Mouse (Mus musculus) stomach, embryonic 15.5 days (tissue): ENCODE data around the gene Gm20388. TPM values are rescaled to one million over a fixed set of nuclear protein-coding genes. Genes with fewer than 3 reads are reported as not detected.
"Not testable (repeated sequence)": the region's sequence is repeated elsewhere in the genome, so short reads cannot be mapped to it uniquely, and the experiment has no call there.

Source experiments
- ATAC-seq: fragments of 200-750 bp; cut with Nextera tagmentation; 2 replicates; pipeline ENCODE4 v1.8.0; 2017; ENCODE audit warnings: low read depth, moderate number of reproducible peaks, moderate TSS enrichment; ENCODE audit not compliant: insufficient read depth, low FRiP score
- H3K27ac ChIP-seq: fragments of 300-500 bp; sonication (generic); 2 replicates; pipeline ENCODE4 v1.5.1; 2015; ENCODE audit warnings: mild to moderate bottlenecking, inconsistent platforms
- H3K27me3 ChIP-seq: fragments of 300-500 bp; sonication (generic); replicated peaks from 2 replicates; pipeline ENCODE4 v1.6.1; 2015; ENCODE audit warnings: inconsistent platforms
- H3K36me3 ChIP-seq: fragments of 300-500 bp; sonication (generic); 2 replicates; pipeline ENCODE4 v1.6.1; 2015; ENCODE audit warnings: inconsistent platforms
- H3K4me1 ChIP-seq: fragments of 300-500 bp; sonication (generic); 2 replicates; pipeline ENCODE4 v1.6.1; 2015; ENCODE audit warnings: inconsistent platforms
- H3K4me2 ChIP-seq: fragments of 300-500 bp; sonication (generic); 2 replicates; pipeline ENCODE4 v1.6.1; 2015; ENCODE audit warnings: mild to moderate bottlenecking, inconsistent platforms
- H3K4me3 ChIP-seq: fragments of 300-500 bp; sonication (generic); replicated peaks from 2 replicates; pipeline ENCODE4 v1.5.1; 2015; ENCODE audit warnings: inconsistent platforms
- H3K9ac ChIP-seq: fragments of 300-500 bp; sonication (generic); 2 replicates; pipeline ENCODE4 v1.6.1; 2015; ENCODE audit warnings: inconsistent platforms
- H3K9me3 ChIP-seq: fragments of 300-500 bp; sonication (generic); 2 replicates; pipeline ENCODE4 v1.6.1; 2016; ENCODE audit warnings: inconsistent platforms
- WGBS: fragments of 180-500 bp; shearing (Covaris S2); methylation state at CpG from one replicate; pipeline ENCODE4 v1.1.7; 2015; 5-methylcytosine and 5-hydroxymethylcytosine counted together
- polyA plus RNA-seq: library from polyadenylated mRNA; unstranded; fragments of >200 nt; fragmentation: Nextera tagmentation; extraction: Ambion mirVana; gene quantifications from 2 replicates; pipeline ENCODE4 v1.2.1, GENCODE M21; 2015

The Gm20388 gene
- polyA plus RNA-seq, 1 experiment from 2014 or later, result not detected

GRCm38 (mm10) chr8:122632134-122632533 lies 2721.5 kb downstream of the Gm20388 start:
- ATAC-seq, result not testable (repeated sequence)

GRCm38 (mm10) chr8:122633205-122633604 lies 2722.6 kb downstream of the Gm20388 start:
- no peak for ATAC-seq
- Histone ChIP-seq H3K4me3 (no peak overlapping the region), H3K27me3 (peaks cover 10% of the 10 kb centered on the region; the same call in 1 of the 2 replicates), H3K9ac (no peak overlapping the region), H3K36me3 (no peaks in the 10 kb centered on the region), H3K27ac (no peak overlapping the region), H3K9me3 (no peaks in the 10 kb centered on the region), H3K4me2 (no peak overlapping the region), H3K4me1 (peaks cover 19% of the 10 kb centered on the region)
- 96% methylated on average over 14 of the region's 14 CpGs for WGBS

More at GRCm38 (mm10) chr8:122632134-122632533, 2721.5 kb downstream of the Gm20388 start:
- not testable (repeated sequence) for H3K4me2 ChIP-seq, H3K9me3 ChIP-seq, H3K4me3 ChIP-seq, H3K9ac ChIP-seq, H3K36me3 ChIP-seq, H3K27ac ChIP-seq
- H3K27me3 ChIP-seq, result peaks cover 10% of the 10 kb centered on the region; the same call in 1 of the 2 replicates
- WGBS, result 75% methylated on average over 3 of the region's 3 CpGs
- H3K4me1 ChIP-seq, result peaks cover 16% of the 10 kb centered on the region

DNA sequence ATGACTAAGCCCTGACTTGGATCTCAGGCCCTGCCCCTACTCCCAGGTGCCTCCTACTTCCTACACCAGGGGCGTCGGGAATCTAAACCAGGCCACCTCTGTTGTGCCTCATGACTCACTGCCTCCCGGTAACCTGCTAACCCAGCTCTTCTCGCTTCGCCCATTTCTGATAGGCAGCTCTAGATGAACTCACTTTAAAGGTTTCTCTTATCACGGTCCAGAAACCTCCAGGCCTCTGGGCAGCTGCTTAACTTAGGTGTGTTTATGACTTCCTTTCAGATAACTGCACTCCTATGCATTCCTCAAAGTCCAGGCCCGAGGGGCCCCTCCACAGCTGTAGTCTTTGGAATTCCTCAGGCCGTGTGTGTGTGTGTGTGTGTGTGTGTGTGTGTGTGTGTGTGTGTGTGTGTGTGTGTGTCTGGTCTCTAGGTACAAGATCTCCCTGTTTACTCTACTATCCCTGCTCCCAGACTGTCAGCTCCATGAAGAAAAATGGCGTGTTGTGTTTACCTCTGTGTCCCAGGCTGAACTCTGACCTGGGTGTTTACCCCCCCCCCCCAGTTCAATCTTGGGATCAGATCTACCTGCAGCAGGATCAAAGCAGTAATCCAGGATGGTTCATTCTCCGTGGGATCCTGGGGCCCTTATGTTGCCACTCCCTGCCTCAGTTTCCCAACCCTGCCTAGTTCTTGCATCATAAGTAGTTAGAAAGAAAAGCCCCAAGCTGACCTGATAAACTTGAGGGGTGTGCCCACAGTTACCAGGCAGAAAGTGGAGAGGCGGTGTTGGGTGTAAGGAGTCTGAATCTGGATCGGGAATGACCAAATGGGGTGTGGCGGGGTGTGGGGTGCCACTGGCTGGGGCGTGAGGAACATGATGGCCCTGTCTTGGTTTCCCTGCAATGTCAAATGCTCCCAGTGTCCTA lies 2725.5 kb downstream of the Gm20388 start:
- Histone ChIP-seq H3K4me3 (no peak overlapping the region), H3K4me1 (peaks cover 43% of the 10 kb centered on the region), H3K9me3 (no peaks in the 10 kb centered on the region), H3K27me3 (no peaks in the 10 kb centered on the region), H3K4me2 (0 out of 2 replicates have a peak overlapping the region, but pooled peaks have one; percentile 4), H3K27ac (peak overlapping the region; percentile 80), H3K36me3 (no peaks in the 10 kb centered on the region), H3K9ac (no peak overlapping the region)
- ATAC-seq, result peak; percentile 83
- WGBS, result 37% methylated on average over 14 of the region's 14 CpGs

- Histone ChIP-seq H3K27ac (peak overlapping the region; percentile 80), H3K4me1 (peaks cover 48% of the 10 kb centered on the region), H3K36me3 (no peaks in the 10 kb centered on the region), H3K9me3 (no peaks in the 10 kb centered on the region), H3K4me2 (0 out of 2 replicates have a peak overlapping the region, but pooled peaks have one; percentile 4), H3K9ac (no peak overlapping the region), H3K4me3 (no peak overlapping the region), H3K27me3 (no peaks in the 10 kb centered on the region)
- peak; percentile 19; the same call in 1 of the 2 replicates for ATAC-seq
- WGBS, result 40% methylated on average over 9 of the region's 9 CpGs
Measured at GRCm38 (mm10) chr8:122636803-122637175, 2726.1 kb downstream of the Gm20388 start.

DNA sequence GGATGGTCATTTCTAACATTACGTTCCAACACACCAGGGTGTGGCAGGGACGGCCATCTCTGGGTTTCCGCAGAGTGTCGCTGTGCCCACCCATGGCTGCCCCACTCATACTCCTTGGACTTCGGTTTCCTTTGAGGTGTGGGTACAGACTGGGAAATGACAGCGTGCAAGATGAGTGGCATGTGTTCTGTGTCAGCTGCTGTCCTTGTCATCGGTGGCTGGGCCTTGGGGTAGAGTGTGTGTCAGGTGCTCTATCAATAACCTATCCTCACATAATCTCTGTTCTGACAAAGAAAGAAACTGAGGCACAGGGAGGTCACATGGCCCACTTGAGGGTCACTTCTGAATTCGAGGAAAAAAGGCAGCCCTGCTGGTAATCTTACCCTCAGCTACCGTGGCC lies 2726.6 kb downstream of the Gm20388 start:
- Histone ChIP-seq H3K27me3 (no peaks in the 10 kb centered on the region), H3K4me3 (no peak overlapping the region), H3K36me3 (no peaks in the 10 kb centered on the region), H3K9me3 (no peaks in the 10 kb centered on the region), H3K9ac (no peak overlapping the region), H3K27ac (peak overlapping the region; percentile 80), H3K4me1 (peaks cover 53% of the 10 kb centered on the region), H3K4me2 (no peak overlapping the region)
- no peak for ATAC-seq
- 86% methylated on average over 9 of the region's 9 CpGs for WGBS

- no peaks in the 10 kb centered on the region for H3K27me3 ChIP-seq
- no peak overlapping the region for H3K9ac ChIP-seq
- no peaks in the 10 kb centered on the region for H3K36me3 ChIP-seq
- 0 out of 2 replicates have a peak overlapping the region, but pooled peaks have one; percentile 69 for H3K27ac ChIP-seq
- no peak overlapping the region for H3K4me3 ChIP-seq
- WGBS, result 76% methylated on average over 16 of the region's 16 CpGs
- no peak for ATAC-seq
- peaks cover 54% of the 10 kb centered on the region for H3K4me1 ChIP-seq
- no peak overlapping the region for H3K4me2 ChIP-seq
- no peaks in the 10 kb centered on the region for H3K9me3 ChIP-seq
Measured at GRCm38 (mm10) chr8:122638601-122639000, 2728.0 kb downstream of the Gm20388 start.

DNA sequence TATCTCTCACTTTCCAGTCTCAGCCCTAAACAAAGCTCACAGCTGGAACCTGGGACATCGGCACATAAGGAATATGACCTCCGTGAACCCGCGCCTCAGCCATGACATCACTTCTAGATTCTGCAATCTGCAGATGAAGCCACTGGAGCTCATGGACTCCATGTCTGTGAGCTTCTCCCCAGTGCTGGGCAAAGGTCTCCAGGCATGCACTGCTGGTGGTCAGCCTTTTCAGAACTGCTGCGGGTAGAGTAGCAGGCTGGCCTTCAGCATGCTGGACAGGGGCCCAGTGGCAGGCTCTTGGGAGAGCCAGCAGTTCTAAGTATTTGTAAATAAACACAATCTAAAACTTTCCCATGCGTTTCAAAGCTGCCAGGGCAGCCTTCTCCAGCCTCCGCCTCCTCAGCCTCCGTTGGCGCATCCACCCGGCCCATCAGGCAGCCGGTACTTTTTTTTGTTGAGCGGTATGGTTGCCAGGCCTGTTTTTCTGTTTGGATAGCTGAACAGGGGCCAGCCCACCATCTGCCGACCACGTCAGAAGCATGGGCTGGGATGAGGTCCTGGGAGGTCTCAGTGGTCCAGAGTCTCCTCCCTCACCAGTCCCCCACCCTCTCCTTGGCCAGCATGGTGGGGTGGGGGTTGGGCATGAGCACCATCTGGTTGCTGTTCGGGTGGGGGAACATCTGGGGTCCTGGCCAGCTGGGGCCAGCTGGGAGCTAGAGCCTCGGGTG lies 2729.0 kb downstream of the Gm20388 start:
- H3K4me2 ChIP-seq, result no peak overlapping the region; the same call in none of the 2 replicates
- peak; percentile 19; the same call in 1 of the 2 replicates for ATAC-seq
- peaks cover 54% of the 10 kb centered on the region for H3K4me1 ChIP-seq
- peak overlapping the region; percentile 69 for H3K27ac ChIP-seq
- 27% methylated on average over 16 of the region's 16 CpGs for WGBS
- no peaks in the 10 kb centered on the region for H3K27me3 ChIP-seq
- no peaks in the 10 kb centered on the region for H3K36me3 ChIP-seq
- H3K4me3 ChIP-seq, result no peak overlapping the region
- H3K9me3 ChIP-seq, result no peaks in the 10 kb centered on the region
- no peak overlapping the region for H3K9ac ChIP-seq

DNA sequence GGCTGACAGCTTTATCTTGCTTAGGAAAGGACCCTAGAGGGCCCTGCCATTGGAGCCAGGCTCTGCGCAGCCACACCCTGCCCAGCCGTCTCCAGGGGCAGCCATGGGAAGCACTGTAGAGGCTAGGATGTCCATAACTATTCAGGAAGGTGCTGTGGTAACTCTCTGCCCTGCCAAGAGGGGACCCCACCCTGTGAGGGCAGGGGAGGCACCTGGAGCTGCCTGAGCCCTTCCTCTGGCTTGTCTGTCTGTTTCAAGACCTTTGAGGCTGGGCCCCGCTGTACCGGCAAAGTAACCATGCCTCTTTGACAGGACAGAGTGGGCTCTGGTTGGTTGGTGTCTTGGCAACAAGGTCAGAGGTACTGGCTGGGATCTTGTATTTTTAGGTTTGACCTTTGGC lies 2730.2 kb downstream of the Gm20388 start:
- H3K4me3 ChIP-seq, result no peak overlapping the region
- 86% methylated on average over 4 of the region's 4 CpGs for WGBS
- H3K9me3 ChIP-seq, result no peaks in the 10 kb centered on the region
- no peaks in the 10 kb centered on the region for H3K27me3 ChIP-seq
- H3K36me3 ChIP-seq, result no peaks in the 10 kb centered on the region
- no peak overlapping the region for H3K9ac ChIP-seq
- H3K4me1 ChIP-seq, result peaks cover 48% of the 10 kb centered on the region
- no peak for ATAC-seq
- H3K27ac ChIP-seq, result no peak overlapping the region
- no peak overlapping the region for H3K4me2 ChIP-seq

- H3K27me3 ChIP-seq, result no peaks in the 10 kb centered on the region
- no peak overlapping the region for H3K27ac ChIP-seq
- no peak overlapping the region for H3K4me2 ChIP-seq
- H3K36me3 ChIP-seq, result no peaks in the 10 kb centered on the region
- no peak overlapping the region for H3K4me3 ChIP-seq
- peaks cover 46% of the 10 kb centered on the region for H3K4me1 ChIP-seq
- WGBS, result 73% methylated on average over 15 of the region's 15 CpGs
- no peaks in the 10 kb centered on the region for H3K9me3 ChIP-seq
- no peak for ATAC-seq
- no peak overlapping the region for H3K9ac ChIP-seq
Measured at GRCm38 (mm10) chr8:122641406-122641805, 2730.8 kb downstream of the Gm20388 start.

DNA sequence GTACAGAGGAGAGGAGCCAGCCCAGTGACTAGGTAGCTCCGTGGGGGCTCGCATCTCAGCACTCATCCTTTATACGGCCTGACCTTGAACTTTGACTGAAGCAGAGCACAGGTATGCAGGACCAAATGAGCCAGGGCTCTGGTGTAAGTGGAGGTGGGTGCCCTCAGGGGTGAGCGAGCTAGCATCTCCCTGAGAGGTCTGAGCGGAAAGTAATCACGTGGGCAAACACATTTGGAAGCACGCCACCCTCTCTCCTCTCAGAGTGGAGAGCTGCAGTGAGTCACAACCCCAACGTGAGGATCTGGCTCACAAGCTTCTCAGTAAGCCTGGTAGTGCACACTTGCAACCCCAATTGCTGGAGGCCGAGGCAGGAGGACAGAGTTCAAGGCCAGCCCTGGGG lies 2731.4 kb downstream of the Gm20388 start:
- Histone ChIP-seq H3K36me3 (no peaks in the 10 kb centered on the region), H3K9me3 (no peaks in the 10 kb centered on the region), H3K4me2 (no peak overlapping the region), H3K4me3 (no peak overlapping the region), H3K9ac (no peak overlapping the region), H3K27me3 (no peaks in the 10 kb centered on the region), H3K4me1 (peaks cover 39% of the 10 kb centered on the region), H3K27ac (0 out of 2 replicates have a peak overlapping the region, but pooled peaks have one; percentile 4)
- ATAC-seq, result no peak
- 57% methylated on average over 9 of the region's 9 CpGs for WGBS

GRCm38 (mm10) chr8:122644175-122644954 lies 2733.7 kb downstream of the Gm20388 start:
- no peaks in the 10 kb centered on the region for H3K9me3 ChIP-seq
- ATAC-seq, result no peak
- H3K4me1 ChIP-seq, result peaks cover 25% of the 10 kb centered on the region
- H3K27ac ChIP-seq, result no peak overlapping the region
- no peaks in the 10 kb centered on the region for H3K27me3 ChIP-seq
- no peak overlapping the region for H3K4me3 ChIP-seq
- no peaks in the 10 kb centered on the region for H3K36me3 ChIP-seq
- no peak overlapping the region for H3K9ac ChIP-seq
- no peak overlapping the region for H3K4me2 ChIP-seq
- 72% methylated on average over 6 of the region's 6 CpGs for WGBS
